Mouse (Mus musculus): ENCODE data around the gene Rassf3.

The Rassf3 gene

DNA sequence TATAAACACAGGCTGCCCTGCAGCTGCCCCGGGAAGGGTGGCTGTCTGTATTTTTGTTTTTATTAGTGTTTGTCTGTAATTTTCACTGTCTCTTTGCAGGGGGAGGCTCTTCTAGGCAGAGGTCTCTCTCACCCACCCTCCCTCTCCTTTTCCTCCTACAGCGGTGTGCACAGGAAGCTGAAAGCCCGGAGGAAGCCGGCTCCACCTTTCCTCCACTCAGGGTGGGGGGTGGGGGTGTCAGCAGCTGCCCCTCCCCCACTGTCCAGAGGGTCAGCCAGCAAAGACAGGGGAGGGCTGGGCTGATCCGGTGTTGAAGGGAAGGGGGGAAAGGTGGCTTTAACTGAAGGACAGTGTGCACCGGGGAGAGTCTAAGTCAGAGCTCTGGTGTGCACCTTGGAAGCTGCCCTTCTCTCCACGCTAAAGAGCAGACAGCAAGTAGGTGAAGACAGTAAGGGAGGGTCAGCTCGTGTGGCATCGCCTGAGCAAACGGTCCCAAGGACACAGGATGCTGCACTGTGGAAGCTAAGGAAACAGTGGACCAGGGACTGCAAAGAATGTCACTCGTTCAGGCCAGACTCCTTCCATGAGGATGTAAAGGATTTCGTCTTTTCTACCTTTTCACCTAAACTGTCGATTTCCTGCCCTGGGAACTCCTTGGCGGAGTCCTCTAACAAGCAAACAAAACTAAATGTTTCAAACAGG is 46.0 kb downstream of the Rassf3 start:
- DNase-seq (ENCODE audit: inconsistent ontology term) = no peak

DNA sequence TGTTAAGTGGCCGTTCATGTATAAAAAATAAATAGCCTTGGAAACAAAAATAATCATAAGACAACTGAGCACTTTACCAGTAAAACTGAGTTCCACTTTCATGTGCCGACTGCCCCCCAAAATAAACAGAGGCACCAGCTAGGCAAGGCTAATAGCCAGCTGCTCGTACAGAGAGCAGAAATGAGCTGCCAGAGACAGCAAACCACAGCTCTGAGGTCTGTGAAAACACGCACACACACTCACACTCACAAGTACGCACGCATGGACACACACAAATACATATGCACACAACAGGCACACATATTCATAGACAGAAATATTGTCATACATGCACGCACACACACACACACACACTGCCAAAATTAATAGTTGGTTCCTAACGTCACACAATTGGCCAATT is 46.6 kb downstream of the Rassf3 start:
- DNase-seq (ENCODE audit: inconsistent ontology term) = no peak

DNA sequence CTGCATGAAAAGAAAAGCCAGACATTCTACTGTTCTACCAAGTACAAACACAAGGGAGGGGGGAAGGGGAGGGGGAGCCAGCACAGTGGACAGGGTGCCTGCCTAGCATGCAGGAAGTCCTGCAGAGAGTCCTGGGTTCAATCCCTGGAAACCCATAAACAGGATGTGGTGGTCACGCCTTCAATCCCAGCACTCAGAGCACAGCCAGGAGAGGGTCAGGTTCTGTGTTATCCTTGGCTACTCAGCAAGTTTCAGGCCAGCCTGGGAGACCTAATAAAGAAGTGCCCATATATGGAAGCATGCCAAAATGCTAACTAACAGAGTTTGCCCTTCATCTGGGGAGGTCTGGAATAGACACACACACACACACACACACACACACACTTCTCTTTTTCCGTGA is 47.1 kb downstream of the Rassf3 start:
- DNase-seq (ENCODE audit: inconsistent ontology term) = no peak

DNA sequence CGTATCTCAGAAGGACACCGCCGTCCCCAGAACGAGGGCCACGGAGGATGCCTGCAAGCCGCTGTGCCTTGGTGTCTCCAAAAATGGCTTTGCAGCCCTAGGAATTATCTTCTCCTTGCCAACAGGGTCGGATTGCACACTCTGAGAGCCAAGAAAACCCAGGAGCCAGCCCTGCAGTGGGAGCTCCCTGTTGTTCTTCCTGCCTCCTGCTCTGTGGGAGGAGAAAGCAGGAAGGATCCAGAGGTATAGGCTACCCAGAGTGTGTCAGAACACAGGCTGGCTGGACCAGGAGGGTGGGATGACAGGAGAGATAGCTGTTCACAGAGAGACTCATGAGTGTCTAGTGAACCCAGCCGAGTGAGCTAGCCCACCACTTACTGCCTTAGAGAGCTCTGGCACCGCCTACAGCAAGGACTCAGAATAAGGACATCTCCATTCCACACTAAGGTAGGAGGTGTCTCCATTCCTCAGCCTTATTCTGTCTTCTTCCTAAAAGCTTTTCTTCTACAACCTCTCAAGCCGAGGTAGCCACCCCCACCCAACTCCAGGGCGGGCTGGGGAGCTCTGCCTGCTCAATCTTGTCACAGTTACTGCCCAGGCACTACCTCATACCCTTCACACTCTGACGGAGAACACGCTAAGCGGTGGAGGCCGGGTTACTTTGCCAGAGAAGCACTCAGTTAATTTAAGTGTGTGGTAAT is 48.0 kb downstream of the Rassf3 start:
- DNase-seq (ENCODE audit: inconsistent ontology term) = no peak

DNA sequence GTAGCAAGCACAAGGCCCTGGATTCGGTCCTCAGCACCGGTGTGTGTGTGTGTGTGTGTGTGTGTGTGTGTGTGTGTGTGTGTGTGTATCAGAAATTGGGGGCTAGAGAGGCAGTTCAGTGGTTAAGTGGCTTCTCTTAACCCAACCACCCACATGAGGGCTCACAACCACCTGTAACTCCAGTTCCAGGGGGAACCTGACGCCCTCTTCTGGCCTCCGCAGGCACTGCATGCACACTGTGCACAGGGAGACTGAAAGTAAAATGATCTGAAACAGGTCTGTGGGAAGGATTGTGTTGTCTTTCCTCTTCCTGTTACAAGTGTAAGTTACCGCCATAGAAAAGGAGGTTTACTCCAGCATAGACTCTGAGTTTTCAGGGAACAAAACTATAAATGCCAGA is 49.0 kb downstream of the Rassf3 start:
- DNase-seq (ENCODE audit: inconsistent ontology term) = no peak

DNA sequence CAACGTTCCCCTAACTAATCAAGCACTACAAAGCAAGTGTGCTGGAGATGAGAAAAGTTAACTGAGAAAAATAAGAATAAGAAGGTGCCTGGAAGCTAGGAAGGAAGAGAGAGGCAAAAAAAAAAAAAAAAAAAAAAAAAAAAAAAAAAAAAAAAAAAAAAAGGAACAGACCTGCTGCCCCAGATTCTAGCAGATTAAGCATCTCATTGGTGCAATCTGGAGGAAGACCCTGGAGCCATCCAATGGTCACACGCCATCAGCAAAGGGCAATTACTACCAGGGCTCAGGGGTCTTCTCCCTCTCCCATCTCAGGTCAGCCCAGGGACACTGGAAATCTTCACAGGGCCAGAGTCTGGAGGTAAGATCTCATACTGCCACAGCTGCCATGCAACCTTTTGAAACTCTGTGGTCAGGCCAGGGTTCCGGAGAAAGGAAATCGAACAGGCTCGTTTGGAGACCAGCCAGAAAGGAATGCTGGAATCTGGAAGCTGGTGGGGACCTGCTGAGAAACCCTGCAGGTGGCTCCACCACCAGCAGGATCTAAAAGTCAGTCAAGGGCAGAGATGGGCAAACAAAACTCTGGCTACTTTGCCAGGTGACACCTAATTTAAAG is 49.6 kb downstream of the Rassf3 start:
- DNase-seq (ENCODE audit: inconsistent ontology term) = peak; percentile 54

DNA sequence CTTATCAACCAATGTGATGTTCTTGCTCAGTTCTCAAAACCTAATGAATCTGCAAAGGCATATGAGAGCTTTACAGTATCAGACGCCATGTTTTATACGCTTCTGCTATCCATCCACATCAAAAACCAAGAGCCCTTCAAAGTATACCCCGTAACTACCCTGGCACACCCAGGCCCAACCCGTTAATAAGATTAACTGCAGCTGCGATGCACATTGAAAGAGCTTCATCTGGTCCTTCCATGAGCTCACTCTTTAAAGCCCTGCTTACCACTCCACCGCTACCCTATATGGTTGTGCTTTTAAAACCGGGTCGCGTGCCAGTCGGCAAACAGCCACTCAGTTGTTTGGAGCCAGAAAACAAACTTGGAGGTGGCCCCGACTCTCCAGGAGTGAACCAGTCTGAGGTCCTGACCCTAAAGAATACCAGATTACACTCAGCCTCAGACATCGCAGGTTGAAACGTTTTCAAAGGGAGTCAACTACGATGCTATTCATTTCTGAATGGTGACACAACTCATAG is 50.6 kb downstream of the Rassf3 start:
- DNase-seq (ENCODE audit: inconsistent ontology term) = no peak

DNA sequence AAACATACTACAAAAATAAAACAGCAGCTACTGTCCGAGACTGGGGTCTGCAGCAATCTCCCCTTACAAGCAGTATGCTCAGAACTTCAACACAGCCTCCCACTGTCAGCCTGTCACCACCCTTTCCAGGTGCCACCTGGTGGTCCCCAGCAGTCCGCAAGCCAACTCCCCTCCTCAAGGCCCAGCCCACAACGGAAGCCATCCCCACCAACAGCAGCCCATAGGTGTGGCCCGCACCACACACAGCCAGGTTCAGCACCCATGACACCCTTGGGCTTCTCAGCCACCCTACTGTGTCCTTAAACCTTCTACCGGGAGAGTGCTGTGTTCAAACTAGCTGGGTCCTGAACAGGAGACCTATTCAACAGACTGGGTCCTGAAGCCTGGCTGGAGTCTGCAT is 51.1 kb downstream of the Rassf3 start:
- no peak for DNase-seq (ENCODE audit: inconsistent ontology term)

DNA sequence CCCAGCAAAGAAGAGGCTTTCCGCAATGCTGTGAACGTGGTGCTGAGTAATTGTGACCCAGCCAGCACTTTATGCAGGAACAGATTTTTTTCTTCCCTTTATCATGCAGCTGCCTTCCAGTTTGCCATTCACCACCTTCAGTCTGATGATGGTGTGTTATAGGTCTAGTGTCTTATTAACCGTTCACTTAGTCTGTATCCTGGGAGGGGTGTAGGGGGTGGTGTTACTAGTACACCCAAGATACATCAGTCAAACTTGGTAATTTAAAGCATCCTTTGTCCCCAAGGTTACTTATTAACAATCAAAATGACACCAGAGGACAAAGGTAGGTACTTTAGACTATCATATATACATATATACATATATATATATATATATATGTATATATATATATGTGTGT is 51.7 kb downstream of the Rassf3 start:
- DNase-seq (ENCODE audit: inconsistent ontology term) = no peak

DNA sequence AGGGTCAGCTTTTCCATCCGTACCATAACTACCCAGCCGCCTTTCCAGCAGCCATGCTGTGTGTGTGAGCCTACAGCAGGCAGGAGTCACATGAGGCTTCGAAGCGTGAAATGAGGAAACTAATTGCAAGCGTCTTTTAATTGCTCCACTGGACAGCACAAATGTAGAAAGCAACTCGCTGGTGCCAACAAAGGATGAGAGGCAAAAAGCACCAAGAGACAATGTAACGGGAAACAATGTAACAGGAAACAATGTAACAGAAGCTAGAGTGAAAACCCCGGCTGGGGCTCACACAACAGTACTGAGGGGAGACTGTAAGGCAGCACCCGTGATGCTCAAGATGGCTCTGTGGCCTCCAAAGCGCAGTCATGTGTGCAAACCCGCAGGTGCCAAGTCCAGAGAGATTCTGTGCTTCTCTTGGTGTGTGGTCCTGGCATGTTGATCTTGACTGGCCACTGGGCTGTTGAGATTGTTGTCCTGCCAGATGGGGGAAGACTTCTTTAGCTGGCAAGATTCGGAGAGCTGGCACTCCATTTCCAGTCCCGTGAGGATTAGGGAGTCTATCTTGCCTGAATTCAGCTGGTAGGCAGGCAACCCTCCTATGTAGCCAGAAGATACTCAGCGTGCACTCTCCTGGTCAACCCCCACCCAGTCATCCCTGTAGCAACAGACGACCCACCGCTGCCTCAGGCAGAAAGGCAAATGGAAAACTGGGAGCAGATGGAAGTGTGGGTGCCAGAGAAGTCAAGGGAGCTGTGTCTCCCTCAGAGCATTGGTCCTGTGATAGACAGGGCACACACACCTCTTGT is 52.4 kb downstream of the Rassf3 start:
- peak; percentile 73 for DNase-seq (ENCODE audit: inconsistent ontology term)

DNA sequence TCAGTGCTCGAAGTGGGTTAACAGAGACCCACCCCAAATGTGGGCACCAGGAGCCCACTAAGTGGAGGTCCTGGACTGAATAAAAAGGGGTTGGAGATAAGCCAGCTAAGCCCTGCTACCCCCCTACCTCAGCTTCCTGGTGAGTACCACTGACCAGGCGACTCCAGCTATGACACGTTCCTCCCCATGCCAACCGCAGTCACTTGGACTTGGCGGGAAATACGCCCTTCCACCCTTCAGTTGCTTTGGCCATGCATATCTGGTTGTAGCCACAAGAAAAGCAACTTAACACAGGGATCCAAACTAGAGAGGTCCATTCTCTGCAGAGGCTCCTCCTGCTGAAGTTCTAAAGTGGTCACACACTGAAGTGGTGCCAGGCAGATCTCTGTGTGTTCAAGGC is 53.9 kb downstream of the Rassf3 start:
- DNase-seq (ENCODE audit: inconsistent ontology term) = no peak

DNA sequence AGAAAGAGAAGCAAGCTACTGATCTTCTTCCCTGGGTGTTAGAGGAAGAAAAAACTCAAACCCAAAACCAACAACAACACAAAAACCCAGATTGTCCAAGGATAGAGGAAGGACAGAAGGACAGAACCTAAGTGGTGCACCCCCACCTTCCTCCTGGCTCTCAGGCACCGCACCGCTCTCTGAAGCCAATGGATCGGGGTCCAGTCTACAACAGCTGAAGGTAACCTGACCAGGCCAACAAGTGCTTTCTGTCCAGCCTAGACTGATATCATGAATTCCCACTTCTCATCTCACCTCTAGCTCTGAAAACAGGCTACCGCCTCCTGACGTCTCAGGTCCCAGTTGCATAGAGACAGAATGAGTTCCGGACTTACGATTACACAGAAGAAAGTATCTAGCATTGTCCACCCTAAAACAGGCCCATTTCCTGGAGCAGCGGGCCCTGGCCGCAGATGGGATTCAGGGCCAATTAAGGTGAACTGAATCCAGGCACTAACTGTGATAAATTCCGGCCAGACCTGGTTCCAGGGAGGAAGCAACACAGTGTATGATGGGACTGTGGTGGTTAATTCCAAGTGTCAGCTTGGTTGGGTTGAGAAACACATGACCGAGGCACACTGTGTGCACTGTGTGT is 54.4 kb downstream of the Rassf3 start:
- DNase-seq (ENCODE audit: inconsistent ontology term) = no peak

DNA sequence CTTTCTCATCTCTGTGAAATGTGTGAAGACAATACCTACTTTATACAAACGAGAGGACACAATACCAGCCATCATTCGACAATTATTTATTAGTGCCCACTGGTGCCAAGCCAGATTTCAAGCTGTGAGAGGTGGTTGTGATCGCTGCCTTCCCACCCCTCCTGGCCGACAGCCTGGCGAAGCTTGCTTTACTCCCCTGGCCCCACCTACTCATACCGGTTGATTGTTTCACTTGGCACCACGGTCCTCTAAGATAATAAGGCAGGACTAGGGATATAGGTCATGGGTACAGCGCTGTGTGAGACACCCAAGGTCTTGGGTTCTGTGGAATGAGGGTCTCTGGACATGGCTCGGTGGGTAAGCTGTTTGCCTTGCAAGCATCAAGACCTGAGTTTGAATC is 55.1 kb downstream of the Rassf3 start:
- DNase-seq (ENCODE audit: inconsistent ontology term) = peak; percentile 39

DNA sequence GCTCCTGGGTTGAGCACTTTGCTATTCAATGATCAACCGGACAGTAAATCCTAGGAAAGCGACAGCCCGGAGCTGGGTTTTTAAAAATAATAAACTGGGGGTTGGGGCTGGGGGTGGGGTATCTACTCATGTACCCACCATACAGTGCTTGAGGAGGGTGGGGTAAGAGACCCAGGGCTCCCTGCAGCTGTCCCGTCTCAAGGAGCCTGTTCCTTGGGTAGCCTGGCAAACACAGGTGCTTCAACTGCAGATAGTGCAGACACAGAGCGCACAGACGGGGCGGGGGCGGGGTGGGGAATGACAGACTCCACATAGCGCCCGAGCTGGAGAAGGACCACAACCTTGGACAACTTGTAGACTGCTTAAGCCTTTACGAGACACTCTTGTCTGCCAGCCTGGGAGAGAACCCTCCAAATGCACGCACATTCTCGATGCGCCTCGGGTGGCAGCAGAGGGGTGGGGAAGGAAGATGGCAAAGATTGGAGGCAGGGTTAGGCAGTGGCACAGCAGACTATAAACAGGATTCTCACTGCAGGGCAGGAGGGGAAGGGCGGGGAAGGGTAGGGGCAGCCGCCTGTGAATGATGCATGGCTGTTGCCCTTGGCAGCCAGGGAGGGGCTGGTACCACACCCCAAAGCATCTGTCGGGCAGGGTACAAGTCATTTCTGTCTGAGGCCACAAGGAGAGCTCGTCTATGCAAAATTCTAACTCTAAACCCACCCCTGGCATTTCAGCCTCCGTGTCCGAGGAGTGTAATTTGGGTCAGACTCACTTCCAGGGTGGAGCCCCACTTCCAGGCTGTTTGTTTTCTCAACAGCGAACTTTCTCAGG is 56.3 kb downstream of the Rassf3 start:
- no peak for DNase-seq (ENCODE audit: inconsistent ontology term)

DNA sequence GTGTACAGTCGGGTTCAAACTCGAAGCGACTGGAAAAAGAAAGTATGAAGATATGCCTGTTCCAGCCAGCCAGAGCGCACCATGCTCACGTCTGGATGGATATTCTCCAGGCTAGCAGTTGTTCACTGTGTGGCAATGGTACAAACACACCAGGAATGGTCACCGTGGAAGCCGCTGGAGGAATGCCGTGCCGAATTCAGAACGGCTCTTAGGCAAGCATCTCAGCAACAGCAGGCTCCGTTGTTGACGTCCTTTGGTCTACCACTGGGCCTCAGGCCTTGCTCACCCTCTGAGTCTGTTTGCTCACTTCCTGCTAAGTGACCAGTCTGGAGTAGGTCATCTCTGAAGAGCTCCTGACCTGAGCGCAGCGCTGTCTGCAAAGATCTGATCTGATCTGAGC is 57.3 kb downstream of the Rassf3 start:
- DNase-seq (ENCODE audit: inconsistent ontology term) = no peak

DNA sequence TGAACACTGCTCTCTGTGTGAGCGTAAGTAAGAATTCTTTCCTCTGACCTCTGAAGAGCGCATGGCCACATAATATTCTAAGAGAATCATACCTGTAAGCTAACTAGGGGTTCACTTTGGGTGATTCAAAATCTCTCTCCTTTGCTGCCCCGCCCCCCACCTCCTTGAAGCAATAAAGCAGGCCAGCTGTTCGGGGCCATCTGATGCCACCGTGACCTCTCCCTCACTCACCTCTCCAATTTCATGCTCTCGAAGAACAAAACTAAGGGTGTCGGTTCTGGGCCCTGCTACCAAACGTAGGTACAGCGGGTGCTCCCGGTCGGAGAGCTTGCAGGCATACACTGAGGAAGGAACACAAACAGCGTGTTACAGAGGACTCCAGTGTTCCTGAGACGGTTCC is 62.0 kb downstream of the Rassf3 start:
- no peak for DNase-seq (ENCODE audit: inconsistent ontology term)

DNA sequence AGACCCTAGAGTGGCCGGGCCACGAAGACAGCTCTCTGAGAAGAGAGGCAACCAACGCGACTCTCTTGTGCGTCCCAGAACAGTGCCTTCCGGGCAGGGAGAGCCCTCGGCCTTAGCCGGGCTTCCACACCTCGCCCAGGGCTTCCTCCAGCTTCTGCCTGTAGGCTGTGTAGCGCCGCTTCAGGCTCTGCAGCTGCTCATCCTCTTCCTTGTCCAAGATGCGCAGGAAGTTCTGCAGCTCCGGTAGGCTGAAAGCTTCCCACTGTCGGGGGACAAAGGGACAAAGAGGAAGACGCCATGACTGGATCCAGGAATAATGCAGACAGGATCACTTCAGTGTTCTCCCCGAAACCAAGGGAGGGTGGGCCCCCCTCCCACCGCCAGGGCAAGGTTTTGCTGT is 63.3 kb downstream of the Rassf3 start:
- DNase-seq (ENCODE audit: inconsistent ontology term) = no peak

DNA sequence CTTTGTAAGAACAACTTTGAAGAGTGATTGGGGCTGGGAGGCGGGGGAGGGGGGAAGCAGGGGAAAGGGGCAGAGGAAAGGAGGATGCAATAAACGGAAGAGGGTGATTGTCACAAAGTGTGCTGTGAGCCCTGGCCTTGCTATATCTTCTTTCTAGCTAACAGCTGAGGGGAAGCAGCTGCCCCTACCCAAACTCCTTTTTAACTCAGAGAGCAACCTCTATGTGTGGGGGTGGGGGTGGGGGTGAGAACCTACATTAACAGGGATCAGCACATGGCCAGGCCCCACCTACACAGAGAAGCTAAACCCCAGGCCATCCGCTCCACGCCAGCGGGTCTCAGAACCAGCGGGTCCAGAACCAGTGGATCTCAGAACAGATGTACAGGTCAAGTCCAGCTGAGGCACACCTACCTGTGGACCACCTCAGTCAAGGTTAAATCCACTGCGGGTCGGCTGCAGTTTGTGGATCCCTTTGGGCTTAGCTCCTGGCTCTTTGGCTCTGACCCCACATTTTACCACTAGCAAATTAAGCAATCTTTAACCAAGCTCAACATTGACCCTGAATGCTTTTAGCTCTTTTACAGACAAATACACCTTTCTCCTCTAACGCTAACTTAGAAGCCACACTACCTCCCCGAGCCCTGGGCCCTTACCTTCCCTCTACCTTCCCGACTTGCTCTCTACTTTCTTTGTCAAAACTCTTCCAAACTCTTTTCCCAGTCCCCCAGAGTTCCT is 64.3 kb downstream of the Rassf3 start:
- no peak for DNase-seq (ENCODE audit: inconsistent ontology term)

DNA sequence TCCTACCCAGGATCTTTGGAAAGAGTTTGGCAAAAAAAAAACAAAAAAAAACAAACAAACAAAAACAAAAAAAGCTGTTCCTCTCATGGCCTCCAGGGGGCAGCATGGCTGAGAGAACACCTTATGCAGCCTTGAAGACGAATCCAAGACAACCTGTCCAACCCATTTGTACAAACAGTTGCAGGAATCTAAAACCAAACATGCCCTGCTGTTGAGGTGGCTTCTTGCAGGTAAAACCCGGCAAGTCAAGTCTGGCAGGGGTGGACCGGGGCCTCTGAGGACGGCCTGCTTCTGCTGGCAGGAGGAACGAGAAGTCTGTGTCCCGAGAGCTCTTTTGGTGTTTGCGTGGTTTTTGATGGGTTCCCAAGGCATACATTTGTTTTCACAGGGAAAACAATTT is 66.4 kb downstream of the Rassf3 start:
- peak; percentile 36 for DNase-seq (ENCODE audit: inconsistent ontology term)

DNA sequence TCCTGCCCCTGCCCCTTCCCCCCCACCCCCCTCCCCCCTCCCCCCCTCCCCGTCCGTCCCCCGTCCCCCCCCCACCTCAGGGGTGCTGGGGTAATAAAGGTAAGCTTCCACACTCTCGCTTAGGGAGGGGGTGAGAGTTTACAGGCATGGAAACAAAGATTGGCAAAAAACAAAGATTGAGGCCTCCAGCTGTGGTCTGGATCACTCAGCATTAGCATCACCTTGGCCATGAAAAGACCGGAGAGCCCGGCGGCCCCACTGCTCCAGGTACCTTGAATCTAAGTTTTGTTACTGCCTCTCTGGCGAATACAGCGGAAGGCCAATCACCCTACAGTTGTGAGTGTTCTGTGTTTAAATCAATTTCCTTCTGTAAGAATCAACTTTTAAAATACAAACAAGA is 72.2 kb downstream of the Rassf3 start:
- DNase-seq (ENCODE audit: inconsistent ontology term) = no peak
